Mouse (Mus musculus): ENCODE results near the gene Hmgb1.
A peak's percentile ranks its signal among the peaks of the same experiment; 100 is the strongest.

Gene Hmgb1

DNA sequence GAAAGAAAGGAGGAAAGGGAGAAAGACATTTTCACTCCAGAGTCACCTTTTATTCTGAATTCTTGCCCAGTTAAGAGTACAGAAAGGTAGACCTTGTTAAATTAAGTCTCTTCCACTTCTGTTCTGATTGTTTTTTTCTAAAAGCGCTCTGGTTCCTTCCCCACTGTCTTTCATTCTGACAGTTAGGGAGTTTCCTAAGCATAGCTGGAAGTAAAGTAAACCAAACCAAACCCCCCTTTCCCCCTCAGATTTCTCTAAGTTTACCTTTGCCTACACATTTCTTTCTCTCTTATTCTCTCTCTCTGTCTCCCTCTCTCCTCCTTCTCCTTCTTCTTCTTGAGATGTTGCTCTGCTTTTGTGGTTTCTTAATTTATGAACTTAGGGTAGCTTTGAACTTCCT is 85.3 kb downstream of the Hmgb1 start:
- DNase-seq = no peak

DNA sequence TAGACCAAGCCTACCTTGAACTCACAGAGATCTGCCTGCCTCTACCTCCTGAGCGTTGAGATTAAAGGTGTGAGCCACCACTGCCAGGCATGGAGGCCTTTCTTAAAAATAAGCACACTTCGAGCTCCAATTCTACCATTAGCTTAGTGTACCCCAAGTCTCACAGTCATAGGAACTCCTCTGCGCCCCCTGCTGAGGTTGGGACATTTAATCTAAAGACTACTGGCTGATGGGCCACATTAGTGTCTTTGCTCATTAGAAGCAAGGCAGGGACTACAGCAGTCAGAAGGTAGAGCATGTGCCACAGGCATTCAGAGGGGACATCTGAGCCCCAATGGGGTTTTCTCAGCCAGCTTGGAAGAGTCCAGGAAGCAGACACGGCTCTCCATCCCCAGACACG is 86.4 kb downstream of the Hmgb1 start:
- peak in 1 of 2 experiments; percentile 29 for DNase-seq

- no peak for DNase-seq
Measured at GRCm38 (mm10) chr5:149096284-149096683, 88.0 kb downstream of the Hmgb1 start.

GRCm38 (mm10) chr5:149092926-149093325 is 91.4 kb downstream of the Hmgb1 start:
- no peak for DNase-seq

DNA sequence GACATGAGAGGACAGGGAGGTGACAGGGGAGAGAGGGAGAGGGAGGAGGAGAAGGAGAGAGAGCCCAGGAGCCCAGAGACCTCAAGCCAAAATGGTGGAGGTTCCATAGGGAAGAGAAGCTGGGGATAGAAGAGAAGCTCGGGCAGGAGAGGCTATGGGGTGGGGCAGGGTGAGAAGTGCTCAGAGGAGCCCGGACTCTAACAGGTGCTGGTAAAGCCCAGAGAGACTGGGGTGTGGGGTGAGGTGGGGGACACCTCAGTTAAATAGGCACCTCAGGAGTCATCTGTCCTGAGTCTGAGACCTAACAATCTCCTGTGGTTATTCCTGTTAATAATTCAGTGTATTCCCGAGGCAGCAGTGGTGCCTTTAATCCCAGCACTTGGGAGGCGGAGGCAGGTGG is 91.8 kb downstream of the Hmgb1 start:
- DNase-seq = no peak

DNA sequence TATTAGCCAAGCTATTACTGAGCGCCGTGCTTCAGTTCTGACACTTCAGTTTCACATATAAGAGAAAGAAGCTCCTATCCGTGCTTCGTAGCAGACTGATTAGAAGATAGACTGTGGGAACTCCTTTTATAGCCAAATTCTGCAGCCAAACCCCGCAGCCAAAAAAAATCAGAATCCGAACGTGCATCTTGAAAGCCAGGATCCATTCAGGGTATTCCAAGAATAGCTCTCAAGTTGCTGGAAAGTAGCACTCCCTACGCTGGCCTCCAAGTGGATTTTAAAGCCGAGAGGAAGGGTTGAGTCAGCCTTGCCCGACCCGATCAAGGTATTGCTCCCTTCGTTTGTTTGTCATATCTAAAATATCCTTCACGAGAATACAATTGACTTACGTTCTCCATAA is 93.0 kb downstream of the Hmgb1 start:
- DNase-seq = no peak

DNA sequence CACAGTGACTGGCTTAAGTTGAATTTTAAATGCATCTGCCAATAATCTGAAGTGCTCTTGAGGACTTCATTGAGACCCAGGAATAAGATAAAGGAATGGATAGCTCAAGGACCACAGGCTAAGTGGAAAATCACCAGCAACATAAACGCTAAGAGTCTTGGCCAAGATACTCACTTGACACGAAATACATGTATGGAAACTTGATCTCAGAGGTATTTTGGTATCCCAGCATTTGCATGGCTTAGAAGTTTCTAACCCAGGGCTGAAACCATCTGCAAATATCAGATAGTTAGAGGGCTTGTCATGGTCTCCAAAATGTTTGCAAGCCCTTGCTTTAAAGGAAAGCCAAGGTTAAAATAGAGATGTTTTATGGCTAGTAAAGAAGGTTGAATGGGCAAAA is 94.4 kb downstream of the Hmgb1 start:
- no peak for DNase-seq

GRCm38 (mm10) chr5:149089456-149089855 is 94.8 kb downstream of the Hmgb1 start:
- DNase-seq = no peak

GRCm38 (mm10) chr5:149088891-149089290 is 95.4 kb downstream of the Hmgb1 start:
- DNase-seq = no peak

DNA sequence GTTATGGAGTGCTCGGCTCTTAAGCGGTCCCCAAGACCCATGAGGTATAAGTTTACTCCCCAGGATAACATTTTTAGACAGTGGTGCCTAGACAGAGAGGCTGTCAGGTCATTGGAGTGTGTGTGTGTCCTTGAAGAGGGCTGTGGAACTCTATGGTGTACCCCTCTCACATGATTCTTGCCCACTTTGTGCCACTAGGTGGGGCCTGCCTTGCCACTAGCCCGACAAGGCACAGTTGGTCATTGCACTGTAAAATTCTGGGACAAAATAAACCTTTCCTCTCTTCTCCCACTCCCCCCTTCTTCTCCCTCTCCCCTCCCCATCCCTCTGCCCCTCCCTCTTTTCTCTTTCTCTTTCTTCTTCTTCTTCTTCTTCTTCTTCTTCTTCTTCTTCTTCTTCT is 96.1 kb downstream of the Hmgb1 start:
- DNase-seq = no peak

- DNase-seq = no peak
Measured at GRCm38 (mm10) chr5:149086382-149087244, 97.7 kb downstream of the Hmgb1 start.

GRCm38 (mm10) chr5:149080466-149080865 is 103.8 kb downstream of the Hmgb1 start:
- DNase-seq = peak; percentile 48 to 72

DNA sequence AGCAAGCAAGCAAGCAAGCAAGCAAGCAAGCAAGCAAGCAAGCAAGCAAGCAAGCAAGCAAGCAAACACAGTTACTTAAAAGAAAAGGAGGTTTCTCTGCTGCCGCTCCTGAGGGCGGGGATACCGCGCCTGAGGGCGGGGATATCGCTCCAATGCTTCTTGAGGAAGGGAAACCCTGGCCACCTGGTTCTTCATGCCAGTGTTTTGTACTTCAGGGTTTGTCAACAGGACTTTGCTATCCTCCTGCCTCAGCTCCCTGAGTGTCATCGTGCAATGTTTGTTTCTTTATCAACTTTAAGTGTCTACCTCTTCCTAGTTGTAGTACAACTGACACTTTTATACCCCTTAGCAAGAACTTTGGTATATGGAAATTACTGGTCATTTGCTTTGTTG is 104.5 kb downstream of the Hmgb1 start:
- DNase-seq = no peak

GRCm38 (mm10) chr5:149079018-149079757 is 105.1 kb downstream of the Hmgb1 start:
- no peak for DNase-seq

DNA sequence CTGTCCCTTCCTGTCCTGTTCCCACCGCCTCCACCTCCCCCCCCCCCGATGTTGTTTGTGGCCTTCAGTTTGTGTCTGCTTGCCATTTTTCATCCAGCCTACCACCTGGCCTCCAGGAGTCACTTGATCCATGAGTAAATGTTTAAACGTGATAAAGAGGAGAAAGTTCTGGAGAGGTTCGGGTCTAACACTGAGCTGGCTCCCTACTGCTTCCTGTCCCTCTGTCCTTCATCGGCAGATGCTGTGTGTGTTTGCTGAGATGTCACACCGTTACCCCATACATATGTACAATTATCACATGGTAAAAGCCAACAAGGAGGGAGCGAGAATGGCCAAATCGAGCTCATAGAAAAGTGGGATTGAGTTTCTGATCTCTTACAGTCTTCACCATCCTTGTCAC is 107.2 kb downstream of the Hmgb1 start:
- DNase-seq = no peak

DNA sequence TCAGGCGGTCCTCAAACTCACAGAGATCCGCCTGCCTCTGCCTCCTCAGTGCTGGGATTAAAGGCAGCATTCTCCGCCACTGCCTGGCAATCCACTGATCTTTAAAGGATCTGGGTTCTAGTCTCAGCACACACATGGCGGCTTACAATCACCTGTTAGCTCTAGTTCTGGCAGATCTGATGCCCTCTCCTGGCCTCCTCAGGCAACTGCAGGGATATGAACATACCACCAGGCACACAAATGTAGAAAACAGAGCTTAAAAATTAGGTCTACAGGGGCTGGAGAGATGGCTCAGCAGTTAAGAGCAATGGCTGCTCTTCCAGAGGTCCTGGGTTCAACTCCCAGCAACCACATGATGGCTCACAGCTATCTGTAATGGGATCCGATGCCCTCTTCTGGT is 112.7 kb downstream of the Hmgb1 start:
- DNase-seq = no peak

DNA sequence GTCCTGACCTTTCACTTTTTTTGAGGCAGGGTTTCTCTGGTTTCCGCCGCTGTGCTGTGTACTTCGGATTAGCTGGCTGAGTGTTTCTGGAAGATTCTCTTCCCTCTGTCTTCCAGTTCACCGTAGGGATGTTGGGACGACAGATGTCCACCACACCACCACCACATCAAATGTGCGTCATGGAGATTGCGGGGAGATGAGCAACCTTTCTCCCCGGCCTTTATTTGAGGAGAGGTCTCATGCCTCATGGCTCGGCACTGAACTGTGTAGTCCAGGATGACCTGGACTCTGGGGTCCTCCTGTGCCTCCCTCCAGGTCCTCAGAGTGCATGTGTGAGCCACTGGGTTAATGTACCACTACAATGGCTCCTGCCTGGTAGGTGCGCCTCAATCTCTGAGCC is 115.5 kb downstream of the Hmgb1 start:
- DNase-seq = no peak

GRCm38 (mm10) chr5:149068247-149068740 is 116.0 kb downstream of the Hmgb1 start:
- no peak for DNase-seq

DNA sequence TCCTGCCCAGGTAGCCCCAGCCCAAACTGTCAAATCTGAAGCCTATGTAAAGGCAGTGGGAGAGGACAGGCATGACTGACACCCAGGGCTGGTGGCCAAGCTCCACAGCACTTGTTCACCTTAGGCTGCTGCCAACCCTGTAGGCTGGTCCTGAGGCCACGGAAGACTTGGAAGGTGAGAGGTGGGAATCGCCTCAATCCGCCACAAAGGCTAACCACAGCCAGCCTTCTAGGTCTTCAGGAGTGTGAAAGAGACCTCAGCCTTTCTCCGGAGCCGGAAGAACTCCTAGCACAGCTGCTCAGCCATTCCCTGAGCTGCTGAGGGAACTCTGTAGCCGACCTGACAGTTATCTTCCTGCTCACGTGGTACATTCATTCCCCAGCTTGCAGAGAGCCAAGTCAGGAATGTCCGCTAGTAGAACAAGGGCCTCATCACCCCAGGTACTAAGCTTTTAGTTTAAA is 116.8 kb downstream of the Hmgb1 start:
- no peak for DNase-seq

GRCm38 (mm10) chr5:149062833-149063232 is 121.5 kb downstream of the Hmgb1 start:
- DNase-seq = no peak

- DNase-seq = peak; percentile 47 to 64
Measured at GRCm38 (mm10) chr5:149053352-149054168, 130.7 kb downstream of the Hmgb1 start.

DNA sequence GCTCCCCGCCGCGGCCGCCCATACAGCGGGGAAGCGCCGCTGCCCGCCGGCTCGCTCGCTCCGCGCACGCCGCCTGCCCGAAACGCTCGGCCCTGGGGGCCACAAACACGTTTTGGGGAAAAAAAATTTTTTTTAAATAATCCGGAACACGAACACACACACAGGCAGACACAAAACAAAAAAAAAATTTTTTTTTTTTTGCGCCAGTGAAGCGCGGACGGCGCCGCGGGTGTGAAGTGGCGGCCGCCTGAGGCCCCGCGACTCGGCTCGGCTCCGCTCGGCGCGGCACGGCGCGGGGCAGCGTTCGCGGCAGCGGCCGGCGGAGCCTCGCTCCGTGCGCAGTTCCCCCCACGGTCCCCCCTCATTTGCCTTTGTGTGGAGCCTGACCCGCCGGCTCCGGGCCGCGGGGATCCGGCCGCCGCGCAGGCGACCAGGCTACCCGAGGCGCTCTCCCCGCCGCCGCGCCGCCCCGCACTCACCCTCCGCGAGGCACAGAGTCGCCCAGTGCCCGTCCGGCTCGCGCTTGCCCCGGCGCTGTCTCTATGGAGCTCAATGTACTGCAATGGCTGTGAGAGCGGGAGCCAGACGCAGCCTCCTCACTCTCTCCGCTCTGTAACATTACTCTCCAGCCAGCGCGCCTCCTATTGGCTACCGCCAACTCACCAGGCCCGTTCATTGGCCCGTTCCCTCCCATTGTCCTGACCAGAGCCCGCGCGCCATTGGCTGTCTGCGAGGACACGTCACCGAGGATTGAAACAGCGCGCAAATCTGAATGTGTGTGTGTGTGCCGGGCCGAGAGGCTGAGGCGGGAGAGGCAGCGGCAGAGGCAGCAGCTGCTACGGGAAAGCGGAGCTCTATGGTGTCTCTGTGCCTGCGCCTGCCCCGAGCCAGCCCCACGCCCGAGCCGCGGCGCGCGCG is 131.6 kb downstream of the Hmgb1 start:
- peak; percentile 99 for DNase-seq

Measured in thymus, adult 18-20 months (tissue).